Mouse (Mus musculus): ENCODE measurements at regions not wholly inside any gene's neighbourhood (a gene's known extent, or its start where the extent isn't known, plus 50 kb on each side); places are given as distances from the start of the nearest gene placed in this dataset.

GRCm38 (mm10) chr7:134436917-134437316 is 51.5 kb upstream of the D7Ertd443e start:
- no peak for DNase-seq

GRCm38 (mm10) chr7:134439281-134439680 is 53.8 kb upstream of the D7Ertd443e start:
- no peak for DNase-seq

- DNase-seq: no peak
These were observed 59.7 kb upstream of the D7Ertd443e start for GRCm38 (mm10) chr7:134445008-134445806.

- peak in 1 of 2 experiments; percentile 10 for DNase-seq
These were observed 62.3 kb upstream of the D7Ertd443e start for GRCm38 (mm10) chr7:134447648-134448202.

- DNase-seq: no peak
These were observed 63.4 kb upstream of the D7Ertd443e start for GRCm38 (mm10) chr7:134448831-134449230.

- DNase-seq: no peak
These were observed 77.2 kb upstream of the D7Ertd443e start for GRCm38 (mm10) chr7:134462677-134463076.

GRCm38 (mm10) chr7:134463380-134463779 is 77.9 kb upstream of the D7Ertd443e start:
- no peak for DNase-seq

GRCm38 (mm10) chr7:134467216-134467615 is 81.8 kb upstream of the D7Ertd443e start:
- DNase-seq: no peak

GRCm38 (mm10) chr7:134471286-134471685 is 85.8 kb upstream of the D7Ertd443e start:
- peak; percentile 40 to 53 for DNase-seq

- DNase-seq: no peak
These were observed 105.9 kb upstream of the D7Ertd443e start for GRCm38 (mm10) chr7:134491326-134491725.

- DNase-seq: peak; percentile 53 to 75
These were observed 111.8 kb upstream of the D7Ertd443e start for GRCm38 (mm10) chr7:134497219-134497618.

- peak; percentile 18 to 61 for DNase-seq
These were observed 112.4 kb upstream of the D7Ertd443e start for GRCm38 (mm10) chr7:134497870-134498269.

GRCm38 (mm10) chr7:134498716-134499115 is 113.3 kb upstream of the D7Ertd443e start:
- peak; percentile 68 to 89 for DNase-seq

- peak in 1 of 2 experiments; percentile 16 for DNase-seq
These were observed 114.0 kb upstream of the D7Ertd443e start for GRCm38 (mm10) chr7:134499429-134499828.

GRCm38 (mm10) chr7:134500210-134500609 is 114.7 kb upstream of the D7Ertd443e start:
- DNase-seq: peak; percentile 23 to 67

- no peak for DNase-seq
These were observed 115.6 kb upstream of the D7Ertd443e start for GRCm38 (mm10) chr7:134501079-134501478.

- peak; percentile 21 to 45 for DNase-seq
These were observed 125.0 kb upstream of the D7Ertd443e start for GRCm38 (mm10) chr7:134510333-134510928.

GRCm38 (mm10) chr7:134519372-134519975 is 134.0 kb upstream of the D7Ertd443e start:
- no peak for DNase-seq

- no peak for DNase-seq
These were observed 138.4 kb upstream of the D7Ertd443e start for GRCm38 (mm10) chr7:134523897-134524296.

GRCm38 (mm10) chr7:134525041-134525440 is 139.6 kb upstream of the D7Ertd443e start:
- no peak for DNase-seq

GRCm38 (mm10) chr7:134525461-134525860 is 140.0 kb upstream of the D7Ertd443e start:
- no peak for DNase-seq

GRCm38 (mm10) chr7:134527351-134527750 is 141.9 kb upstream of the D7Ertd443e start:
- no peak for DNase-seq

- DNase-seq: no peak
These were observed 142.4 kb upstream of the Dock1 start for GRCm38 (mm10) chr7:134528026-134528425.

All from kidney, postnatal 25 days (tissue).